Mouse (Mus musculus) forebrain, postnatal 0 days (tissue): ENCODE measurements around the gene Phf23. TPM values are rescaled to one million over a fixed set of nuclear protein-coding genes. Genes with fewer than 3 reads are reported as not detected.
A peak's percentile ranks its signal among the peaks of the same experiment; 100 is the strongest.

Source experiments
- ATAC-seq: fragments of 200-750 bp; cut with Nextera tagmentation; 2 replicates; pipeline ENCODE4 v1.8.0; 2017; ENCODE audit warnings: mild to moderate bottlenecking, moderate library complexity
- DNase-seq: peaks from one replicate; pipeline ENCODE4 v3.0.0-alpha.2; 2015
- H3K27ac ChIP-seq: fragments of 300-500 bp; sonication (generic); 2 replicates; pipeline ENCODE4 v1.5.1; 2014; ENCODE audit warnings: low read depth, mild to moderate bottlenecking, antibody characterized with exemption, low read length, moderate library complexity, mixed read lengths
- H3K27me3 ChIP-seq: fragments of 300-500 bp; sonication (generic); 2 replicates; pipeline ENCODE4 v1.6.1; 2014; ENCODE audit warnings: mild to moderate bottlenecking, low read length, mixed read lengths; ENCODE audit not compliant: insufficient read depth
- H3K36me3 ChIP-seq: fragments of 300-500 bp; sonication (generic); 2 replicates; pipeline ENCODE4 v1.6.1; 2014; ENCODE audit warnings: mild to moderate bottlenecking, moderate library complexity; ENCODE audit not compliant: insufficient read depth
- H3K4me1 ChIP-seq: fragments of 300-500 bp; sonication (generic); 2 replicates; pipeline ENCODE4 v1.6.1; 2014; ENCODE audit warnings: antibody characterized with exemption; ENCODE audit not compliant: insufficient read depth
- H3K4me2 ChIP-seq: fragments of 300-500 bp; sonication (generic); 2 replicates; pipeline ENCODE4 v1.6.1; 2014; ENCODE audit warnings: low read depth, mild to moderate bottlenecking, moderate library complexity
- H3K4me3 ChIP-seq: fragments of 300-500 bp; sonication (generic); 2 replicates; pipeline ENCODE4 v1.5.1; 2014; ENCODE audit warnings: low read depth, low read length, mixed read lengths
- H3K9ac ChIP-seq: fragments of 300-500 bp; sonication (generic); 2 replicates; pipeline ENCODE4 v1.6.1; 2014; ENCODE audit warnings: mild to moderate bottlenecking
- H3K9me3 ChIP-seq: fragments of 300-500 bp; sonication (generic); 2 replicates; pipeline ENCODE4 v1.6.1; 2016; ENCODE audit warnings: low read length
- CTCF ChIP-seq: sonication (generic); IDR thresholded peaks from 2 replicates; pipeline ENCODE4 v1.5.1; 2016; ENCODE audit warnings: antibody characterized with exemption, control low read depth, low read depth
- WGBS: fragments of 180-500 bp; shearing (Covaris S2); extraction: QIAGEN DNeasy Blood & Tissue Kit; methylation state at CpG from one replicate; pipeline ENCODE4 v1.1.7; 2014; 5-methylcytosine and 5-hydroxymethylcytosine counted together
- polyA plus RNA-seq: library from polyadenylated mRNA; unstranded; fragments of >200 nt; fragmentation: Nextera tagmentation; extraction: Ambion mirVana; gene quantifications from 2 replicates; pipeline ENCODE4 v1.2.1, GENCODE M21; 2015
- total RNA-seq: library from RNA; depleted of rRNA; stranded (reverse); fragments of >200 nt; gene quantifications from 2 replicates; pipeline ENCODE4 v1.2.3, GENCODE M21; 2014

Phf23 gene
- total and polyA plus RNA-seq, 2 experiments from 2014 or later, result 47.6 to 49.7 TPM

DNA sequence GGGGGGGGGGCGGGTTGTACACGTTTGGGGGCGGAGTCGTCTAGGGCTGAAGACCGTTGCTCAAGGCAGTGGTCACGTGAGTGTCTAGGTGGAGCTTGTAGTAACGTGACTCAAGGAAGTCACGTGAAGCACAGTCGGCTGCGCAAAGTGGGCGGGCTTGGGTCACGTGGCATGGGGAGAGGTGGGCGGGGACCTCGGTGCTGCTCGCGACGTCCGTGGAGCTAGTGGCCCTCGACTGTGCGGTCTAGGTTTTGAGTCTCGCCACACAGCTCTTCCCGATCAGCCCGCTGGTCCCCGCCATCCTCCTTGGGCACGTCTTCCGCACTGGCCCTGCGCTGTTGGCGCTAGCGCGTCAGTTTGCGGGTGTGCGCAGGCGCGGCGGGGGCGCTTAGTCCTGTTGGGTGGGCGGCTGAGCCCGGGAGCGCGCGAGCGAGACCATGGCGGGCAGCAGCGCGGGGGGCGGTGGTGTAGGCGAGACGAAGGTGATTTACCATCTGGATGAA lies 4.9 kb downstream of the Phf23 start, which contains the start of gene Dvl2:
Gene Dvl2, plus strand, starts transcription at position 200 of the 503 bp plus-strand sequence.
- DNase-seq (peak; percentile 97), ATAC-seq (peak; percentile 81)
- H3K4me3 ChIP-seq, result peak within 1 kb of the TSS; percentile 74
- no peaks in the 10 kb centered on the region for H3K27me3 ChIP-seq
- H3K9me3 ChIP-seq, result no peaks in the 10 kb centered on the region
- under 1% methylated on average over 47 of the region's 48 CpGs for WGBS
- peaks cover 27% of the 10 kb centered on the region for H3K36me3 ChIP-seq
- TF ChIP-seq CTCF, result no peak; the same call in 1 of the 2 replicates
- H3K4me2 ChIP-seq, result peak within 1 kb of the TSS; percentile 74
- H3K9ac ChIP-seq, result peak within 1 kb of the TSS; percentile 77
- peak within 1 kb of the TSS; percentile 97 for H3K27ac ChIP-seq
- H3K4me1 ChIP-seq, result peaks cover 26% of the 10 kb centered on the region

DNA sequence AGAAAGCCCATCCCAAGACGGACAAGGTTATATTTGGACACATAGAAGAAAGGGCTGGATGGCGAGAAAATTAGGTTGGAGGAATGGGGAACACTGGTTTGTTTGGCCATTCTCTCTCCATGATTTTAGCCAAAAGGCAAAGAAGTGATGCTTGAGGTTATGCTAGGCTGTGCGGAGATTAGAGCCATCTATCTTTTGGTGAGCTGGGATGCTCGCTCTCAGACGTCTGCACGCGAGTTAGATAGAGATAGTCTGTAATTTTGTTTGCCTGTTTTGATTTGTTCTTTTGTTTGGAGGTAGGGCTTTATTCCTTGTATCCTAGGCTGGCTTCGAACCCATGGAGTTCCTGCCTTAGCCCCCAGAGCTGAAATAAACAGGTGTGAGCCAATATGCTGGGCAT lies 5.6 kb downstream of the Phf23 start:
- no peak for ATAC-seq
- no peak for DNase-seq
- Histone ChIP-seq H3K27ac (peak overlapping the region; percentile 97), H3K36me3 (peaks cover 35% of the 10 kb centered on the region), H3K4me1 (peaks cover 26% of the 10 kb centered on the region), H3K27me3 (no peaks in the 10 kb centered on the region), H3K4me3 (peak overlapping the region; percentile 74), H3K9ac (peak overlapping the region; percentile 77), H3K9me3 (no peaks in the 10 kb centered on the region), H3K4me2 (peak overlapping the region; percentile 74)
- WGBS, result 12% methylated on average over 8 of the region's 8 CpGs
- no peak for TF ChIP-seq CTCF

DNA sequence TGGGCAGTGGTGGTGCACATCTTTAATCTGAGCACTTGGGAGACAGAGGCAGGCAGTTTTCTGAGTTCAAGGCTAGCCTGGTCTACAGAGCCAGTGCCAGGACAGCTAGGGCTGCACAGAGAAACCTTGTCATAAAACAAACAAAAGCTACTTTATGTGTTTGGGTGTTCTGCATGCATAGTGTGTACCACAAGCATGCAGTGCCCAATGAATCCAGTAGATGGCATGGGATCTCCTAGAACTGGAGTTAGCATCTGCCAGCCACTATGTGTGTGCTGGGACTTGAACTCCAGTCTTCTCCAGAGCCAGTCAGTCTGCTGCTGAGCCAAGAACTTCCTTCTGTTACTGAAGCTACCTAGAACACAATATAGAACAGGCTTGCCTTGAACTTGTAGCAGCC lies 6.3 kb downstream of the Phf23 start:
- peaks cover 26% of the 10 kb centered on the region for H3K4me1 ChIP-seq
- no peak overlapping the region for H3K27ac ChIP-seq
- DNase-seq (peak; percentile 57), ATAC-seq (no peak)
- H3K27me3 ChIP-seq, result no peaks in the 10 kb centered on the region
- peak overlapping the region; percentile 74 for H3K4me3 ChIP-seq
- H3K4me2 ChIP-seq, result peak overlapping the region; percentile 74
- H3K9me3 ChIP-seq, result no peaks in the 10 kb centered on the region
- peak overlapping the region; percentile 77; the same call in 1 of the 2 replicates for H3K9ac ChIP-seq
- TF ChIP-seq CTCF, result peak; percentile 75
- H3K36me3 ChIP-seq, result peaks cover 41% of the 10 kb centered on the region

DNA sequence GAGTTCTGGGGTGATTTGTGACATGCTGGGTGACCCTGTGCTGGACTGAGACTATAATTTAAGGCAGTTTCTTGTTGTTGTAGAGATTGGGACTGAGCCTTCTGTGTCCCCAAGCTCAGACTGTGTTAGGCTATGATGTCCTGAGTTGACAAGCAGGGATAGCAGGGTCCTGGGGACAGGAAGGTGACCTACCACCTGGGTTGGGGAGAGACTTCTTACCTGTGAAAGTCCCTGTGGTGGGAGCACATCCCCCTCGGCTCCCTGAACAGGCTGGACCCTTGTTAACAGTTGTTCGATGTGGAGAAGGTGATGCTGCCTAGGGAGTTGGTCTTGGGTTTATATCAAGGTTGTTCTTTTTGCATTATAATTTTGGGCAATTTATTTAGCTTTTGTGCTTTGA lies 6.9 kb downstream of the Phf23 start:
- ATAC-seq (no peak), DNase-seq (no peak)
- H3K27ac ChIP-seq, result no peak overlapping the region
- no peaks in the 10 kb centered on the region for H3K27me3 ChIP-seq
- peaks cover 47% of the 10 kb centered on the region for H3K36me3 ChIP-seq
- no peak overlapping the region; the same call in 1 of the 2 replicates for H3K9ac ChIP-seq
- 0 out of 2 replicates have a peak overlapping the region, but pooled peaks have one; percentile 7 for H3K4me3 ChIP-seq
- WGBS, result 88% methylated on average over 2 of the region's 2 CpGs
- peak overlapping the region; percentile 74 for H3K4me2 ChIP-seq
- H3K4me1 ChIP-seq, result peaks cover 25% of the 10 kb centered on the region
- no peak for TF ChIP-seq CTCF
- H3K9me3 ChIP-seq, result no peaks in the 10 kb centered on the region

DNA sequence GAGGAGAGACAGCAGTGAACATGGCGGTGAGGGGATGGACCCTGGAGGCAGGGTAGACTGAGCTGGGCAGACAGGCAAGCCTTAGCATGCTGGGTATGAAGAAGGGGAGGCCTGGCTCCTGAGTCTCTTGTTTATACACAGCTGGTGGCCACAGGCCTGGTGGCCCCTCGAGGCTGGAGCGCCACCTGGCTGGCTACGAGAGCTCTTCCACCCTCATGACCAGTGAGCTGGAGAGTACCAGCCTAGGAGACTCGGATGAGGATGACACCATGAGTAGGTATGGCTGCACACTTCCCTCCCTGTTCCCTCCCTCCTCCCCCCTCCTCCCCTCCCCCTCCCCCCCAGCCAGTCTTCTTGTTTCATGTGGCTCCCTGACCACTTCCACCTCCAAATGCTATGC lies 9.9 kb downstream of the Phf23 start:
- peaks cover 58% of the 10 kb centered on the region for H3K36me3 ChIP-seq
- DNase-seq (no peak), ATAC-seq (no peak)

DNA sequence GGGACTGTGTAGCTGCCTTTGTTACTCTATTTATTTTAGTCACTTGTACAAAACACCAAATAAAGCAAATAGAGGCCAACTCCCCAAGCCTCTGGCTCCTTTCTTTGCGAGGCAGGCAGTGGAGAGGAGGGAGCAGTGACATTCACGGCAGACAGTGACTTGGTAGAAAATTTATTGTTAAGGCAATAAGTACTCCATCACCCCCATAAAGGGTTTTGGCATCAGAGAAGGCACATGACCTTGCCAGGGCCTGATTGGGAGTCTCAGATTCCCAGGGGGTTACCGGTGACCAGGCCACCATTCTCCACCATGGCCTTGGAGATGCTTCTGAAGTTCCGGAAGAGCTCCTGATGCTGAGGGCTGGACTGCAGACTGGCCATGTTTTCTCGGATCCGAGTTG lies 14.5 kb downstream of the Phf23 start:
- WGBS, result 83% methylated on average over 6 of the region's 6 CpGs

More for the DNA sequence above, 9.9 kb downstream of the Phf23 start:
- no peaks in the 10 kb centered on the region for H3K27me3 ChIP-seq
- H3K9me3 ChIP-seq, result no peaks in the 10 kb centered on the region
- H3K27ac ChIP-seq, result no peak overlapping the region
- WGBS, result 51% methylated on average over 5 of the region's 5 CpGs
- no peak overlapping the region for H3K4me2 ChIP-seq
- H3K4me3 ChIP-seq, result no peak overlapping the region
- no peak overlapping the region for H3K9ac ChIP-seq
- peak; percentile 40 for TF ChIP-seq CTCF
- peaks cover 17% of the 10 kb centered on the region; the same call in 1 of the 2 replicates for H3K4me1 ChIP-seq

DNA sequence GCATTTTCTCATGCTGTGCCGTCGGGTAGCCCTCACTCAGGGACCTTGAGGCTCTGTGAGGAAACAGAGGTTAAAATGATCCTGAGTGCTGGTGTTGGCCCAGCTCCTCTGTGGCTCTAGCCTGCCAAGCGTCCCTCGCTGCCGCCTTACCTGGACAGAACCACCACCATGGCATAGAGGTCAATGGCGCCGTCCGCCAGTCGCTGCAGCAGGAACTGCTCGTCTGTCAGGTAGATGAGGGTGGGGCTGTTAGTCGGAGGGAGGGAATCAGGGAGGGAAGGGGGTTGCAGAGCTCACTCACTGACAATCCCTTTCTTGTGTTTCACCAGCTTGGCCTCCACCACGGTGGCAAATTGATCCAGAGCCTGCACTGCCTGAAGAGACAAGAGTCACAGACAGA lies 15.0 kb downstream of the Phf23 start:
- H3K27ac ChIP-seq, result no peak overlapping the region
- peaks cover 7% of the 10 kb centered on the region; the same call in 1 of the 2 replicates for H3K4me1 ChIP-seq
- no peak for TF ChIP-seq CTCF
- DNase-seq (no peak), ATAC-seq (no peak)
- H3K9ac ChIP-seq, result no peak overlapping the region
- WGBS, result 93% methylated on average over 12 of the region's 12 CpGs
- no peaks in the 10 kb centered on the region for H3K27me3 ChIP-seq
- no peak overlapping the region for H3K4me3 ChIP-seq
- H3K36me3 ChIP-seq, result peaks cover 78% of the 10 kb centered on the region
- no peak overlapping the region for H3K4me2 ChIP-seq
- H3K9me3 ChIP-seq, result no peaks in the 10 kb centered on the region

More for the DNA sequence above, 14.5 kb downstream of the Phf23 start:
- Histone ChIP-seq H3K9ac (no peak overlapping the region), H3K4me1 (peaks cover 7% of the 10 kb centered on the region; the same call in 1 of the 2 replicates), H3K27ac (no peak overlapping the region), H3K27me3 (no peaks in the 10 kb centered on the region), H3K4me3 (no peak overlapping the region), H3K36me3 (peaks cover 83% of the 10 kb centered on the region), H3K9me3 (no peaks in the 10 kb centered on the region), H3K4me2 (no peak overlapping the region)
- no peak for TF ChIP-seq CTCF
- no peak for DNase-seq
- ATAC-seq, result no peak
